Mouse (Mus musculus): ENCODE data around the gene Fbxw8.

- TF ChIP-seq CTCF (IDR thresholded peaks at IDR 0.05; ENCODE audit: borderline replicate concordance, extremely low read depth, insufficient read depth, insufficient read length) (no peak), POLR2A (IDR thresholded peaks at IDR 0.05; ENCODE audit: borderline replicate concordance, extremely low read depth, insufficient read depth, insufficient read length, poor library complexity, severe bottlenecking) (no peak)
These were observed 116.0 kb downstream of the Fbxw8 start for GRCm38 (mm10) chr5:118039241-118039668.
